Mouse (Mus musculus) cerebellum, adult 2 months (tissue): ENCODE measurements around the gene Ccnl2. TPM values are rescaled to one million over a fixed set of nuclear protein-coding genes. Genes with fewer than 3 reads are reported as not detected.

Experiments used
- DNase-seq, 2 experiments: peaks; one replicate each; pipeline ENCODE4 v3.0.0; 2021
- H3K27ac ChIP-seq: fragments of 200-500 bp; 2 replicates; pipeline ENCODE4 v1.5.1; 2012; ENCODE audit warnings: low read length, control low read depth, inconsistent platforms; ENCODE audit not compliant: insufficient read depth
- H3K27me3 ChIP-seq: fragments of 200-500 bp; 2 replicates; pipeline ENCODE4 v1.6.1; 2012; ENCODE audit warnings: inconsistent platforms, mild to moderate bottlenecking, low read length, moderate library complexity; ENCODE audit not compliant: control insufficient read depth, insufficient read depth
- H3K4me1 ChIP-seq: fragments of 200-500 bp; 2 replicates; pipeline ENCODE4 v1.6.1; 2011; ENCODE audit warnings: low read length; ENCODE audit not compliant: control insufficient read depth, insufficient read depth
- H3K4me3 ChIP-seq: fragments of 200-500 bp; replicated peaks from 2 replicates; pipeline ENCODE3; 2011; ENCODE audit warnings: mild to moderate bottlenecking, low read depth, low read length, control low read depth; ENCODE audit not compliant: insufficient read depth
- CTCF ChIP-seq: fragments of 200-500 bp; IDR thresholded peaks from 2 replicates; pipeline ENCODE4 v1.5.1; 2011; ENCODE audit warnings: low read depth, mild to moderate bottlenecking, control low read depth, low read length, moderate library complexity, borderline replicate concordance; ENCODE audit not compliant: insufficient read depth
- POLR2A ChIP-seq: fragments of 200-500 bp; IDR thresholded peaks from 2 replicates; pipeline ENCODE4 v1.6.1; 2011; ENCODE audit warnings: low read length, control low read depth, borderline replicate concordance; ENCODE audit not compliant: insufficient read depth
- WGBS: fragments of 180-500 bp; shearing (Covaris S2); methylation state at CpG from one replicate; pipeline ENCODE4 v1.1.7; 2018; 5-methylcytosine and 5-hydroxymethylcytosine counted together
- polyA plus RNA-seq: library from polyadenylated mRNA; depleted of rRNA; stranded (reverse); fragments of >200 nt; gene quantifications from 2 replicates; pipeline ENCODE4 v1.2.3, GENCODE M21; 2012

Ccnl2 gene
- polyA plus RNA-seq, 1 experiment = 171 TPM

GRCm38 (mm10) chr4:155841651-155842270 is 29.5 kb downstream of the Ccnl2 start:
- H3K27me3 ChIP-seq = no peaks in the 10 kb centered on the region
- TF ChIP-seq CTCF = no peak
- no peak for TF ChIP-seq POLR2A
- H3K27ac ChIP-seq = no peak overlapping the region
- H3K4me3 ChIP-seq = peak overlapping the region; percentile 28
- peak; percentile 41 to 54 for DNase-seq
- WGBS = 30% methylated on average over 38 of the region's 38 CpGs
- H3K4me1 ChIP-seq = peaks cover 14% of the 10 kb centered on the region

GRCm38 (mm10) chr4:155843231-155843630 is 30.9 kb downstream of the Ccnl2 start:
- no peak for DNase-seq
- Histone ChIP-seq H3K4me1 (peaks cover 10% of the 10 kb centered on the region), H3K4me3 (no peak overlapping the region), H3K27ac (no peak overlapping the region), H3K27me3 (no peaks in the 10 kb centered on the region)
- TF ChIP-seq POLR2A = no peak
- no peak for TF ChIP-seq CTCF
- WGBS = 85% methylated on average over 5 of the region's 5 CpGs

GRCm38 (mm10) chr4:155846871-155847578 is 34.7 kb downstream of the Ccnl2 start, which contains the start of gene Dvl1:
Dvl1 (plus strand) TSS chr4:155847402.
- H3K27ac ChIP-seq = peak within 1 kb of the TSS; percentile 68
- H3K4me1 ChIP-seq = peaks cover 26% of the 10 kb centered on the region
- H3K4me3 ChIP-seq = peak within 1 kb of the TSS; percentile 92
- H3K27me3 ChIP-seq = no peaks in the 10 kb centered on the region
- DNase-seq = peak; percentile 91 to 98
- 2% methylated on average over 59 of the region's 65 CpGs for WGBS
- TF ChIP-seq POLR2A (peak; percentile 89; the same call in 1 of the 2 replicates), CTCF (no peak; the same call in 1 of the 2 replicates)

- peak overlapping the region; percentile 64; the same call in 1 of the 2 replicates for H3K27ac ChIP-seq
- no peak for TF ChIP-seq POLR2A
- no peak for TF ChIP-seq CTCF
- peak overlapping the region; percentile 92 for H3K4me3 ChIP-seq
- DNase-seq = peak in 1 of 2 experiments; percentile 63
- WGBS = under 1% methylated on average over 56 of the region's 69 CpGs
- H3K27me3 ChIP-seq = no peaks in the 10 kb centered on the region
- peaks cover 33% of the 10 kb centered on the region for H3K4me1 ChIP-seq
These were observed 35.5 kb downstream of the Ccnl2 start for GRCm38 (mm10) chr4:155847591-155848352.

- DNase-seq = no peak
- Histone ChIP-seq H3K27ac (no peak overlapping the region), H3K4me3 (peak overlapping the region; percentile 92), H3K27me3 (no peaks in the 10 kb centered on the region), H3K4me1 (peaks cover 33% of the 10 kb centered on the region)
- TF ChIP-seq POLR2A (no peak), CTCF (no peak)
- WGBS = 32% methylated on average over 7 of the region's 7 CpGs
These were observed 36.3 kb downstream of the Ccnl2 start for GRCm38 (mm10) chr4:155848434-155849095.

- TF ChIP-seq POLR2A (no peak), CTCF (no peak)
- Histone ChIP-seq H3K27me3 (no peaks in the 10 kb centered on the region), H3K27ac (no peak overlapping the region), H3K4me3 (no peak overlapping the region), H3K4me1 (peaks cover 33% of the 10 kb centered on the region)
- WGBS = 86% methylated on average over 2 of the region's 2 CpGs
- DNase-seq = no peak
These were observed 37.1 kb downstream of the Ccnl2 start for GRCm38 (mm10) chr4:155849391-155849790.

GRCm38 (mm10) chr4:155849792-155850451 is 37.6 kb downstream of the Ccnl2 start:
- no peak for DNase-seq
- 53% methylated on average over 3 of the region's 3 CpGs for WGBS
- Histone ChIP-seq H3K27ac (no peak overlapping the region), H3K4me1 (peaks cover 33% of the 10 kb centered on the region), H3K27me3 (no peaks in the 10 kb centered on the region), H3K4me3 (no peak overlapping the region)
- TF ChIP-seq POLR2A = no peak
- TF ChIP-seq CTCF = no peak
